Mouse (Mus musculus): ENCODE measurements at regions not wholly inside any gene's neighbourhood (a gene's known extent, or its start where the extent isn't known, plus 50 kb on each side); places are given as distances from the start of the nearest gene placed in this dataset.
"Not testable (repeated sequence)": the region's sequence is repeated elsewhere in the genome, so short reads cannot be mapped to it uniquely, and the experiment has no call there.

- no peak for DNase-seq (ENCODE audit: low spot score)
- intact Hi-C loops (cut with DNase I) = no loop called here
These were observed 169.2 kb upstream of the Hddc2 start for GRCm38 (mm10) chr10:31143856-31144488.

DNA sequence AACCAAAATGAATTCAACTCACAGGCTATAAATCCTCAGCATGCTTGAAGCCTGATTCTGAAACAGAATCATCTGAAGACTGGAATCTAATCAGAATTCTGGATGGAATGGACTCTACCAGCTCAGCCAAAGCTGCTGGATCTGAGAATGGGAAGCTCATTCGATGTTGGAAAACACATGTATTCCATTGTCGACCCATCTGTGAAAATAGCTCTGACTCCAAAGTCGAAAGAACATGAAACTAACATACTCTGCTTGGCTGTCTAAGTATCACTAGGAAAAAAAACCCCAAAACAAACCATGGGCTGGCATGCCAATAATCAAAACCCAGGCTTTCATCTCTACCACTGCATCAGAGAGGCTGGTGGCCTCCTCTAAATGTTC is 168.7 kb upstream of the Hddc2 start:
- intact Hi-C loops (cut with DNase I) = no loop called here

GRCm38 (mm10) chr10:31173169-31173686 is 140.0 kb upstream of the Hddc2 start:
- DNase-seq (ENCODE audit: low spot score) = peak; percentile 19

More for the DNA sequence above, 168.7 kb upstream of the Hddc2 start:
- no peak for DNase-seq (ENCODE audit: low spot score)

DNA sequence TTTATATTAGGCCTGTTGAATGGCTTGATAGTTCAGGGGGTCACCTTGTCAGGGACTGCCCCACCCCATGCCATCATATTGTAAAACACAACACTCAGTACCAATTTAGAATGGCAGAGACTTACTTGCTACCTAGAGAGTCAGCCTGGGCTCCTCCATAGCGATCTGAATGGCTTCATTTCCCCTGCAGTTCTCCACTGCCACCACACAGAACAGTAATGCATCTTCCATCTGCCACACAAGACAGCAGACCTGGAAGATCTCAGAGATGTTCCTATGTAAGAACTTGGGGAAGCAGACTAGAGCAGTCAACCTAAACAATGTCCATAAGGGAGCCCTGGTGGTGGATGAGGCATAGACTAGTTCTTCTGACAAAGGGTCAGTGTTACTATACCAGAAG is 123.6 kb upstream of the Hddc2 start:
- DNase-seq (ENCODE audit: low spot score) = no peak
- intact Hi-C loops (cut with DNase I) = no loop called here

More at GRCm38 (mm10) chr10:31173169-31173686, 140.0 kb upstream of the Hddc2 start:
- intact Hi-C loops (cut with DNase I) = no loop called here

GRCm38 (mm10) chr10:31212164-31212563 is 101.0 kb upstream of the Hddc2 start:
- DNase-seq (ENCODE audit: low spot score); intact Hi-C loops (cut with DNase I): not testable (repeated sequence)

GRCm38 (mm10) chr10:31212778-31213454 is 100.3 kb upstream of the Hddc2 start:
- DNase-seq (ENCODE audit: low spot score) = no peak
- intact Hi-C loops (cut with DNase I) = no loop called here

- intact Hi-C loops (cut with DNase I) = no loop called here
- no peak for DNase-seq (ENCODE audit: low spot score)
These were observed 91.3 kb upstream of the Hddc2 start for GRCm38 (mm10) chr10:31221902-31222301.

DNA sequence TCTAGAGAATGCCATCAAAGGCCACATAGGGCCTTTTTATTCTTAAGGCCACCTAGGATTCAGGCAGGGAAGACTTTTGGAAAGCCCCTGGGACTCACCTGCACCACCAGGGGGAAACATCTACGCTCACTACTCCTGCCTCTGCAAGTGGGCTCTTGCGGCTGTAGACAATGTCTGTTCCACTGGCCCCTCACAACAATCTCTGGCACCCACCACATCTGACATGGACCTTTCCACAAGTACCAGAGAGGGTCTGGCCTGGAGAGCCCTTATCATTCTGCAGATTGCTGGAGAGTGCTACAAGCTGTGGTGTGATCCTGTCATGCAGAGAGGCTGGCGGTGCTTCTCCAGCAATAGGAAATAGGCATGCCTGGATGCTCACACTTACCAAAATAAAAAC is 84.1 kb upstream of the Hddc2 start:
- DNase-seq (ENCODE audit: low spot score) = no peak

DNA sequence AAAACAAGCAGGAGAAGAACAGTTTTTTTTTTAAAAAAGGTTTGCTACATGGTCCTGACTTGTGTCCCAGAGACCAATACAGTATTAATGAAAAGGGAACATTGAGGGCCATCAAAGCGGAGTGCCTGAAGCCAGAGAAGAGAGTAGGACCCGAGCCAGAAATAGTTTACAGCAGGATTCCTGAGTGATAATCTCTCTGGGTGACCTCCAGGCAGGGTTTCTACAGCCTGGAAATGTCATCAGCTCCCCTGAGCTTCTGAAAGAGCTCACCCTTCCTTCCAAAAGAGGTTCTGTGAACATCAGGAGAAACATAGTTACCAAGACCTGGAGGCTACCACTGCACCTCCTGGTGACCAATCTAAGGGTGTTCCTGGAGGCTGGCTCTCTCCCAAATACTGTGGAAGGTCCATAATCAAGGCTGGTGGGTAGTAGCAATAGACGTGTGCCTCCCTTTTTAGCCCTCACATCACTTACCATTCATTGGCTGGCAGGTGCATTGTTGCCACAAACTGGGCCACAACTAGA is 70.7 kb upstream of the Hddc2 start:
- no peak for DNase-seq (ENCODE audit: low spot score)
- intact Hi-C loops (cut with DNase I) = no loop called here

More for the DNA sequence above, 84.1 kb upstream of the Hddc2 start:
- intact Hi-C loops (cut with DNase I) = no loop called here

- intact Hi-C loops (cut with DNase I) = no loop called here
- DNase-seq (ENCODE audit: low spot score) = no peak
These were observed 60.4 kb upstream of the Hddc2 start for GRCm38 (mm10) chr10:31252584-31253381.

DNA sequence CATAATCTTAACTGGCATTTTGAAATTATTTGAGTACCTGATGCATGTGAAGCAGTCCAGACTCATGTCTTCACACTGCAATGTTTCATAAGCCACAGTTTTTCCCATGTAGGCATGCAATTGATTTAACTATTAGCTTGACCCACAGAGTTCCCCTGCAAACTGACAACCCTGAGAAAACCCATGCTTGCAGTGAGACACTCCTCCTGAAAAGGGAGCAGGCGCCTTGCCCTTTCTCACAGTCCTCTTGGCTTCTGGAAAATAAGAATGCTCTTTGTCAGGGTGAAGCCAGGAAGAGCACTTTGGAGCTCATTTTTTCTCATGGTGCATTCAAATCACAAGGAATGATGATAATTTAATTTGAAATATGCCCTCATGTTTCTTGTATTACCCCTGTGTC is 56.2 kb upstream of the Hddc2 start:
- no peak for DNase-seq (ENCODE audit: low spot score)
- intact Hi-C loops (cut with DNase I) = no loop called here

GRCm38 (mm10) chr10:31257611-31258010 is 55.6 kb upstream of the Hddc2 start:
- no peak for DNase-seq (ENCODE audit: low spot score)
- intact Hi-C loops (cut with DNase I) = no loop called here

- DNase-seq (ENCODE audit: low spot score) = no peak
- intact Hi-C loops (cut with DNase I) = no loop called here
These were observed 52.3 kb upstream of the Hddc2 start for GRCm38 (mm10) chr10:31260914-31261313.

All from heart, postnatal 25 days (tissue).